Comparison of ENCODE assay signal across 9 mouse cellular contexts in the genomic region with DNA sequence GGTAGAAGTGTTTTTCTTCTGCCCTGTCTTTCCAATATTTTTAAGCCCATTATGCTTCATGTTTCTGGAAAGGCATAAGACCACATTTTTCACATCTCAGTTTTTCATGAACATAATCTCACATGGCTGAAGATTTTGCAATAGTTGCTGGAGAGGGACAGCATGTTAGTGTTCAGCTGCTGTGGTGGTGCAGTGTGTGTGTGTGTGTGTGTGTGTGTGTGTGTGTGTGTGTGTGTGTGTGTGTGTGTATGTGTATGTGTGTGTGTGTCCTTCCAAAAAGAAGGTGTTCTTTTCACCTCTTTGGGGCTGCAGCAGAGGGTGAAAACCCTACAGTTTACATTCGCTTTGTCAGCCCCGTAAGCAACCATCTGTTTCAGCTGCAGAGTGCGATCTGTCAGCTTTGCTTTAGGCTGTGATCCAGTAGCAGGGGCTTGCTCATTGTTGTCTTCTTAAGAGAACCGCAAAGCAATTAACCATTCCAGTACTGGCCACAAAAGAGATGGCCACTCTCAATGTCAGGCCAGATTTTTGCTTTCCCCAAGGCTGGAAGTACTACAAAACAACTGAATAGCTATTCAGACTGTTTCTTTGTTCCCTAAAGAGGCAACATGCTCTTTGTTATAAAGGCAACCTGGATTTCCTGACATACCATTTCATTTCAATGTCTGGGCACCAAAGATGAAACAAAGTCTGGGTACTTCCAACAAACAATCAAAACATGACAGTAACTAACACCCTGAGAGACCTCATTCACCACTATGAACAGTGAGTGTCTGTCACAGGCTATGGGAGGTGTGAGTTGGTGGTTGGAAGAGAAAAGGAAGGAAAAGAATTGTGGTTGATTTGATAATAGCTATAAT.
DNase-seq lines count a peak whose midpoint lies in the region; ATAC-seq and TF ChIP-seq lines count a peak whose summit lies in the region.
"Had no signal": no experiment of that assay in that cellular context is flagged by ENCODE, and none has a peak within 500 bp of the region (broad histone marks: within the 10 kb centered on the region; RNA-seq: fewer than 3 reads in every experiment).

No protein-coding gene starts in this region.

- DNase-seq in lung, postnatal 0 days (ENCODE audit: low spot score): peak; percentile 67
- DNase-seq in lung, adult 2 months: no peak
- peak; percentile 14 for DNase-seq in embryonic facial prominence, embryonic 10.5 days (ENCODE audit: low spot score)
- DNase-seq in hindbrain, postnatal 0 days (ENCODE audit: low spot score): peak; percentile 72
- DNase-seq in gastrocnemius, postnatal 25 days: no peak
- no peak for DNase-seq in gastrocnemius, postnatal 10 days
- DNase-seq in gastrocnemius, postnatal 14 days: no peak

- no peak for ATAC-seq in lung, postnatal 0 days
- ATAC-seq in hindbrain, postnatal 0 days: peak; percentile 81
- peak; percentile 66; the same call in 1 of the 2 replicates for ATAC-seq in neural tube, embryonic 15.5 days (ENCODE audit: low FRiP score)

- no peaks in the 10 kb centered on the region for H3K36me3 ChIP-seq in lung, postnatal 0 days (ENCODE audit: insufficient read depth, low read length)
- no peaks in the 10 kb centered on the region for H3K36me3 ChIP-seq in embryonic facial prominence, embryonic 10.5 days (replicated peaks)
- H3K36me3 ChIP-seq in hindbrain, postnatal 0 days (ENCODE audit: insufficient read depth, low read length): no peaks in the 10 kb centered on the region
- H3K36me3 ChIP-seq in neural tube, embryonic 15.5 days: no peaks in the 10 kb centered on the region
- H3K36me3 ChIP-seq: limb, embryonic 13.5 days had no signal

- no peak overlapping the region for H3K4me2 ChIP-seq in lung, postnatal 0 days (replicated peaks; ENCODE audit: low read depth, low read length)
- H3K4me2 ChIP-seq in hindbrain, postnatal 0 days (ENCODE audit: low read depth, low read length): peak overlapping the region; percentile 7; the same call in 1 of the 2 replicates
- H3K4me2 ChIP-seq in neural tube, embryonic 15.5 days: no peak overlapping the region
- H3K4me2 ChIP-seq: limb, embryonic 13.5 days had no signal

- no peak for TF ChIP-seq CTCF in lung, postnatal 0 days (IDR thresholded peaks at IDR 0.05)
- TF ChIP-seq CTCF in lung, adult 2 months (IDR thresholded peaks at IDR 0.05; ENCODE audit: insufficient read depth, low read length): no peak
- TF ChIP-seq CTCF in hindbrain, postnatal 0 days (IDR thresholded peaks at IDR 0.05; ENCODE audit: low read depth): no peak

- H3K9ac ChIP-seq in lung, postnatal 0 days (replicated peaks; ENCODE audit: low read depth): no peak overlapping the region
- no peak overlapping the region for H3K9ac ChIP-seq in hindbrain, postnatal 0 days (replicated peaks; ENCODE audit: low read length)
- no peak overlapping the region for H3K9ac ChIP-seq in neural tube, embryonic 15.5 days (replicated peaks)
- H3K9ac ChIP-seq: limb, embryonic 13.5 days had no signal

- WGBS in lung, postnatal 0 days: 38% methylated on average over 4 of the region's 4 CpGs
- WGBS in lung, adult 2 months: 50% methylated on average over 4 of the region's 4 CpGs
- 25% methylated on average over 4 of the region's 4 CpGs for WGBS in embryonic facial prominence, embryonic 10.5 days
- 7% methylated on average over 4 of the region's 4 CpGs for WGBS in hindbrain, postnatal 0 days
- 13% methylated on average over 4 of the region's 4 CpGs for WGBS in neural tube, embryonic 15.5 days

- H3K27ac ChIP-seq in lung, postnatal 0 days (ENCODE audit: low read length): peak overlapping the region; percentile 14; the same call in 1 of the 2 replicates
- H3K27ac ChIP-seq in embryonic facial prominence, embryonic 10.5 days (replicated peaks): peak overlapping the region; percentile 45
- peak overlapping the region; percentile 20; the same call in 1 of the 2 replicates for H3K27ac ChIP-seq in hindbrain, postnatal 0 days
- peak overlapping the region; percentile 33; the same call in 1 of the 2 replicates for H3K27ac ChIP-seq in neural tube, embryonic 15.5 days (replicated peaks)
- H3K27ac ChIP-seq: limb, embryonic 13.5 days had no signal

- H3K4me3 ChIP-seq in lung, postnatal 0 days (ENCODE audit: low read depth, low read length): no peak overlapping the region
- no peak overlapping the region for H3K4me3 ChIP-seq in lung, adult 2 months (replicated peaks; ENCODE audit: extremely low read depth, low read depth, low read length)
- H3K4me3 ChIP-seq in embryonic facial prominence, embryonic 10.5 days: no peak overlapping the region
- H3K4me3 ChIP-seq in hindbrain, postnatal 0 days (ENCODE audit: low read length): no peak overlapping the region
- H3K4me3 ChIP-seq in neural tube, embryonic 15.5 days (replicated peaks): no peak overlapping the region
- H3K4me3 ChIP-seq: limb, embryonic 13.5 days had no signal

- H3K9me3 ChIP-seq in lung, postnatal 0 days (ENCODE audit: low read length): no peaks in the 10 kb centered on the region
- no peaks in the 10 kb centered on the region for H3K9me3 ChIP-seq in embryonic facial prominence, embryonic 10.5 days
- H3K9me3 ChIP-seq in hindbrain, postnatal 0 days (ENCODE audit: low read length): no peaks in the 10 kb centered on the region
- no peaks in the 10 kb centered on the region for H3K9me3 ChIP-seq in neural tube, embryonic 15.5 days (replicated peaks)
- H3K9me3 ChIP-seq: limb, embryonic 13.5 days had no signal

- H3K4me1 ChIP-seq in lung, postnatal 0 days (ENCODE audit: insufficient read depth, low read depth, low read length): 0 out of 2 replicates have a peak, but pooled peaks cover 2% of the 10 kb centered on the region
- H3K4me1 ChIP-seq in lung, adult 2 months (ENCODE audit: control insufficient read depth, insufficient read depth, low read length): no peaks in the 10 kb centered on the region; the same call in 1 of the 2 replicates
- H3K4me1 ChIP-seq in embryonic facial prominence, embryonic 10.5 days: peaks cover 14% of the 10 kb centered on the region
- H3K4me1 ChIP-seq in hindbrain, postnatal 0 days (ENCODE audit: insufficient read depth, low read length): no peaks in the 10 kb centered on the region
- H3K4me1 ChIP-seq in neural tube, embryonic 15.5 days: peaks cover 5% of the 10 kb centered on the region

- intact Hi-C loops in gastrocnemius, postnatal 14 days (cut with DNase I; ENCODE audit: low total_unique reads): no loop called here

- no peaks in the 10 kb centered on the region for H3K27me3 ChIP-seq in lung, postnatal 0 days (replicated peaks; ENCODE audit: insufficient read depth, low read length)
- H3K27me3 ChIP-seq in embryonic facial prominence, embryonic 10.5 days (replicated peaks; ENCODE audit: low read depth, poor library complexity, severe bottlenecking): no peaks in the 10 kb centered on the region
- no peaks in the 10 kb centered on the region for H3K27me3 ChIP-seq in hindbrain, postnatal 0 days (ENCODE audit: insufficient read depth, low read length)
- no peaks in the 10 kb centered on the region for H3K27me3 ChIP-seq in neural tube, embryonic 15.5 days (replicated peaks)
- H3K27me3 ChIP-seq: limb, embryonic 13.5 days had no signal

- no peak for TF ChIP-seq POLR2A in lung, adult 2 months (IDR thresholded peaks at IDR 0.05; ENCODE audit: borderline replicate concordance, extremely low read depth, low read depth, low read length)

- no peak for TF ChIP-seq EP300 in lung, postnatal 0 days (IDR thresholded peaks at IDR 0.05)

Comparison
In these comparisons a context has a peak if more than half of its experiments do, and no peak if none do; other contexts are left out.
1. DNase-seq: peak in lung, postnatal 0 days (single experiment), embryonic facial prominence, embryonic 10.5 days (single experiment) and hindbrain, postnatal 0 days (single experiment); none in lung, adult 2 months (single experiment), gastrocnemius, postnatal 25 days (single experiment), gastrocnemius, postnatal 10 days (single experiment) and gastrocnemius, postnatal 14 days (single experiment).
2. Peak in every context shown above with its lines, with median percentiles within 50 percentile points of each other: H3K27ac ChIP-seq.